Mouse (Mus musculus) forebrain, embryonic 16.5 days (tissue): ENCODE measurements around the gene Ubl7. TPM values are rescaled to one million over a fixed set of nuclear protein-coding genes. Genes with fewer than 3 reads are reported as not detected.

ENCODE experiments used
- ATAC-seq: fragments of 200-750 bp; cut with Nextera tagmentation; 2 replicates; pipeline ENCODE4 v1.8.0; 2017; ENCODE audit warnings: mild to moderate bottlenecking, moderate library complexity
- H3K27ac ChIP-seq: fragments of 300-500 bp; sonication (generic); 2 replicates; pipeline ENCODE4 v1.5.1; 2014; ENCODE audit warnings: low read length, control low read depth
- H3K27me3 ChIP-seq: fragments of 300-500 bp; sonication (generic); replicated peaks from 2 replicates; pipeline ENCODE4 v1.6.1; 2014; ENCODE audit warnings: low read length; ENCODE audit not compliant: control insufficient read depth, insufficient read depth
- H3K36me3 ChIP-seq: fragments of 300-500 bp; sonication (generic); 2 replicates; pipeline ENCODE4 v1.6.1; 2014; ENCODE audit not compliant: control insufficient read depth, insufficient read depth
- H3K4me1 ChIP-seq: fragments of 300-500 bp; sonication (generic); replicated peaks from 2 replicates; pipeline ENCODE4 v1.6.1; 2014; ENCODE audit warnings: low read length; ENCODE audit not compliant: control insufficient read depth, insufficient read depth
- H3K4me2 ChIP-seq: fragments of 300-500 bp; sonication (generic); 2 replicates; pipeline ENCODE4 v1.6.1; 2014; ENCODE audit warnings: mild to moderate bottlenecking, low read length, control low read depth
- H3K4me3 ChIP-seq: fragments of 300-500 bp; sonication (generic); replicated peaks from 2 replicates; pipeline ENCODE4 v1.5.1; 2014; ENCODE audit warnings: mild to moderate bottlenecking, low read length, control low read depth
- H3K9ac ChIP-seq: fragments of 300-500 bp; sonication (generic); replicated peaks from 2 replicates; pipeline ENCODE4 v1.6.1; 2014; ENCODE audit warnings: low read depth, low read length, control low read depth
- H3K9me3 ChIP-seq: fragments of 300-500 bp; sonication (generic); 2 replicates; pipeline ENCODE4 v1.6.1; 2016; ENCODE audit warnings: low read length; ENCODE audit not compliant: control insufficient read depth
- WGBS: fragments of 180-500 bp; shearing (Covaris S2); extraction: QIAGEN DNeasy Blood & Tissue Kit; methylation state at CpG from one replicate; pipeline ENCODE4 v1.1.7; 2014; 5-methylcytosine and 5-hydroxymethylcytosine counted together
- polyA plus RNA-seq: library from polyadenylated mRNA; unstranded; fragments of >200 nt; fragmentation: Nextera tagmentation; extraction: Ambion mirVana; gene quantifications from 2 replicates; pipeline ENCODE4 v1.2.1, GENCODE M21; 2015

Gene Ubl7
- polyA plus RNA-seq, 1 experiment from 2014 or later: 174 TPM

DNA sequence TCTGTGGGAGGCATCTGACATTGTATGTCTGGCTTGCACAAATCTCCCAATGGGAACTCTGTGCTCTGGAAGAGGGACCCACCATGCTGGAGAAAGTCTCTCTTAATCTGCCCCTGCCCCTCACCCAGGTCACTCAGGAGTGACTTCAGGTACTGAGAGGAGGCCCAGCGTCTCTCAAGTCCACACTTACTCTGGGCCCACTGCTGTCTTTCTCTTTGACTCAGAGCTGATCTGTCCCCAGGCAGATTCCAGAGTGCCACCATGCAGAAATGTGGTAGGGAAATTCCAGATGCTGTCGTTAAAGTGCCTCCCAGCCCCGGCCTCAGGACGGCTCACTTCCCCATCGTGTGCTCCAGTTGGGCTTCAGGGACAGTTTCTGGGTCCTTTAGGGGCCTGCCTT, 63.4 kb downstream of the Ubl7 start:
- H3K27me3 ChIP-seq: no peaks in the 10 kb centered on the region
- no peak overlapping the region for H3K9ac ChIP-seq
- no peak overlapping the region for H3K4me2 ChIP-seq
- no peaks in the 10 kb centered on the region for H3K4me1 ChIP-seq
- WGBS: 81% methylated on average over 5 of the region's 5 CpGs
- no peaks in the 10 kb centered on the region for H3K9me3 ChIP-seq
- no peak overlapping the region for H3K4me3 ChIP-seq
- ATAC-seq: no peak
- H3K27ac ChIP-seq: no peak overlapping the region
- no peaks in the 10 kb centered on the region for H3K36me3 ChIP-seq

DNA sequence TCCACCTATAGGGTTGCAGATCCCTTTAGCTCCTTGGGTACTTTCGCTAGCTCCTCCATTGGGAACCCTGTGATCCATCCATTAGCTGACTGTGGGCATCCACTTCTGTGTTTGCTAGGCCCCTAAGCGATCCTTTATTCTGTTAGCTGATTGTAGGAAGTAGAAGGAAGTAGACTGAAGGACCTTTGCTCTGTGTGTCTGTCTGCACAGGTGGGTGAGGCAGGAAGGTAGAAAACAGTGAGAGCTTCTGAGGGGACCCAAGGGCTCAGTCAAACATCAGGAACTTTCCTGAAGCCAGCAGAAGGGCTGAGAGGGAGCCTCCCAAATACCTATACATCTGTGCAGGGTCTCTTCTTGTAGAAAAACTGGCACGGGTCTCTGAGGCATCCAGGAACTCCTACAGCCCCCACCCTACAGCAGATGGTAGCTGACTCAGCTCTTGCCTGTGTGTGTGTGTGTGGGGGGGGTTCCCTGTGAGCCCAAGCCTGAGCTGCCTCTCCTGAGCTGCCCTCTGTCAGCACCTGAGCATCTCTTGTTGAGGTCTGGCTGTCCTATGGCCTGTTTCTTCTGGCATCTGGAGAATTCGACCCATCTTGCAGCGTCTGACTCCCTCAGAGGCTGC, 64.5 kb downstream of the Ubl7 start:
- Histone ChIP-seq H3K36me3 (no peaks in the 10 kb centered on the region), H3K9ac (no peak overlapping the region), H3K4me3 (no peak overlapping the region), H3K9me3 (no peaks in the 10 kb centered on the region), H3K4me2 (no peak overlapping the region), H3K4me1 (no peaks in the 10 kb centered on the region), H3K27ac (no peak overlapping the region), H3K27me3 (no peaks in the 10 kb centered on the region)
- 82% methylated on average over 5 of the region's 5 CpGs for WGBS
- ATAC-seq: no peak

DNA sequence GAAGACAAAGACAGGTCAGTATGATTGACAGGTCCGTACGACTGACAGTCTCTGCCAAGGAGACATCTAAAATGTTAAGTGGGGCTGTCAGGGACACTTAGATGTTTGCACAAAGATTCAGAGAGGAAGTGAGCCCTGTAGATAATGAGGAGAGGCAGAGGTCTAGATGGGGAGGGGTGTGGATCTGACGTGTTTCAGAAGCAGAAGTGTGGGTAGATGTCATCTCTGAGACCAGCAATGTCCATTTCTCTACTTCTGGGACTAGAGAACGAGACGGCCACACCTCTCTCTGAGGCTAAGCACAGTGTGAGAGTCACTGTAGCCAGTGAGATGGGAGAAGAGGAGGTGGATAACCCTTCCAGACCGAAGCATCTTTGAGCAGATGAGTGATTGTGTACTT, 67.2 kb downstream of the Ubl7 start:
- no peak overlapping the region for H3K27ac ChIP-seq
- no peaks in the 10 kb centered on the region for H3K4me1 ChIP-seq
- no peaks in the 10 kb centered on the region for H3K27me3 ChIP-seq
- no peaks in the 10 kb centered on the region for H3K36me3 ChIP-seq
- H3K4me3 ChIP-seq: no peak overlapping the region
- ATAC-seq: no peak
- 89% methylated on average over 6 of the region's 6 CpGs for WGBS
- no peak overlapping the region for H3K9ac ChIP-seq
- no peak overlapping the region for H3K4me2 ChIP-seq
- H3K9me3 ChIP-seq: no peaks in the 10 kb centered on the region

DNA sequence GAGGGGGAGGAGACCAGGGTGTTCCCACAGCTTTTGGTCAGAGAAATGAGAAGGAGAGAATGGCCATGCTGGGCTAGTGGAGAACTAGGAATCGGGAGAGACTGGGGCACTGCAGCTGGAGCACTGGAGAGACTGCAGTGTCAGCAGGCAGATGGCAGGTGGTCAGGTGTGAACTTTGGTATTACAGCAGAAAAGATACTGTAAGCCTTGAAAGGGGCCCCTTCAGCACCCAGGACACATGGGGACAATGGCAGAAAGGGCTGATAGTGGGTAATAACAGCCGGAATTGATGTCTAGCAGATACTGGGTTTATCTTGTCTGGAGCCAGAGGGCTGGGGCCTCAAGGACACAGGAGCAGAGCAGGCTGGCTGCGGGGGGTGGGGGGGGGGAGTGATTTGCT, 68.1 kb downstream of the Ubl7 start:
- no peak for ATAC-seq
- H3K27me3 ChIP-seq: no peaks in the 10 kb centered on the region
- H3K4me1 ChIP-seq: no peaks in the 10 kb centered on the region
- H3K27ac ChIP-seq: no peak overlapping the region
- WGBS: 68% methylated on average over 3 of the region's 3 CpGs
- H3K4me2 ChIP-seq: no peak overlapping the region
- H3K4me3 ChIP-seq: no peak overlapping the region
- no peak overlapping the region for H3K9ac ChIP-seq
- no peaks in the 10 kb centered on the region for H3K36me3 ChIP-seq
- no peaks in the 10 kb centered on the region for H3K9me3 ChIP-seq

Other genes starting within 250 kb of the Ubl7 start
- not detected in 2 replicates for gene Cyp1a2, start 227.3 kb upstream of the Ubl7 start, polyA plus RNA-seq
- gene Cyp1a1, start 223.1 kb upstream of the Ubl7 start, polyA plus RNA-seq: 0.12 and 0.18 TPM in 2 replicates
- 37.0 and 39.2 TPM in 2 replicates for gene Edc3, start 202.4 kb upstream of the Ubl7 start, polyA plus RNA-seq
- 88.9 and 97.4 TPM in 2 replicates for gene Clk3, start 145.1 kb upstream of the Ubl7 start, polyA plus RNA-seq
- 8.6 and 10.6 TPM in 2 replicates for gene Arid3b, start 74.2 kb upstream of the Ubl7 start, polyA plus RNA-seq
- gene Sema7a, start 29.1 kb downstream of the Ubl7 start, polyA plus RNA-seq: 2.5 and 2.6 TPM in 2 replicates
- gene Cyp11a1, start 95.4 kb downstream of the Ubl7 start, polyA plus RNA-seq: 0.30 and 0.66 TPM in 2 replicates
- 9.2 and 11.7 TPM in 2 replicates for gene Stra6, start 152.8 kb downstream of the Ubl7 start, polyA plus RNA-seq
- 0.51 and 0.79 TPM in 2 replicates for gene Ccdc33, start 207.8 kb downstream of the Ubl7 start, polyA plus RNA-seq